Mouse (Mus musculus): Measurements from ENCODE around the gene Olfr466.

DNA sequence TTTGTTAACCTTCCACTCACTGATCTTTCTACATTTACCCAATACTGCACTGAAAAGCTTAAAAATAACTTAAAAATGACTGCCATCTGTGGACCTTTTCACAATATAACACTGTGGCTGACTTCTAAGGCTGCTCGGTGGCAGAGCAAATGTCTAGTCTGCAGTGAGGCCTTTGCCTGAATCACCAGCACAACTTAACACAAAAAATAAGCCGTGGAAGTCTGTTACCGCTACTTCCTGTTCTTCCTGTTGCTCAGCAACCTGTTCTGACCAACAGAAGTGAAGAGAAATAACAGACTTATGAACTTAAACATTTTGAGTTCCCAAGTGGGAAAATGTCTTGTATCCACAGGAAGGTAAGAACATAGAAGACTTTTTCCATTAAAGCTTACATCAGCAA is 48.8 kb upstream of the Olfr466 start:
- TF ChIP-seq CTCF (IDR thresholded peaks at IDR 0.05; ENCODE audit: insufficient read depth, low read depth, low read length) (no peak), POLR2A (IDR thresholded peaks at IDR 0.05; ENCODE audit: insufficient read depth, low read depth, low read length) (no peak)
